Mouse (Mus musculus): ENCODE results near the gene Usp25. TPM values are rescaled to one million over a fixed set of nuclear protein-coding genes. Genes with fewer than 3 reads are reported as not detected.

Usp25 gene
- polyA plus RNA-seq, 1 experiment, result 29.7 TPM

- peaks cover 5% of the 10 kb centered on the region; the same call in 1 of the 2 replicates for H3K36me3 ChIP-seq (ENCODE audit: control insufficient read depth, insufficient read depth, low read length)
- 95% methylated on average over 7 of the region's 7 CpGs for WGBS
- no peaks in the 10 kb centered on the region for H3K27me3 ChIP-seq (ENCODE audit: control insufficient read depth, insufficient read depth, low read length)
- DNase-seq, result no peak
- no peak overlapping the region for H3K27ac ChIP-seq (ENCODE audit: control insufficient read depth, insufficient read depth, low read length)
- no peak overlapping the region for H3K4me3 ChIP-seq (ENCODE audit: control insufficient read depth, insufficient read depth, low read length)
- no peak for TF ChIP-seq POLR2A (IDR thresholded peaks at IDR 0.05; ENCODE audit: control insufficient read depth, extremely low read depth, insufficient read depth, low read length, poor library complexity)
- no peak for TF ChIP-seq CTCF (IDR thresholded peaks at IDR 0.05; ENCODE audit: borderline replicate concordance, control insufficient read depth, extremely low read depth, insufficient read depth, low read length, poor library complexity)
- peaks cover 14% of the 10 kb centered on the region for H3K4me1 ChIP-seq (replicated peaks; ENCODE audit: control insufficient read depth, insufficient read depth, low read length)
Measured at GRCm38 (mm10) chr16:77023627-77024379, 10.3 kb downstream of the Usp25 start.

DNA sequence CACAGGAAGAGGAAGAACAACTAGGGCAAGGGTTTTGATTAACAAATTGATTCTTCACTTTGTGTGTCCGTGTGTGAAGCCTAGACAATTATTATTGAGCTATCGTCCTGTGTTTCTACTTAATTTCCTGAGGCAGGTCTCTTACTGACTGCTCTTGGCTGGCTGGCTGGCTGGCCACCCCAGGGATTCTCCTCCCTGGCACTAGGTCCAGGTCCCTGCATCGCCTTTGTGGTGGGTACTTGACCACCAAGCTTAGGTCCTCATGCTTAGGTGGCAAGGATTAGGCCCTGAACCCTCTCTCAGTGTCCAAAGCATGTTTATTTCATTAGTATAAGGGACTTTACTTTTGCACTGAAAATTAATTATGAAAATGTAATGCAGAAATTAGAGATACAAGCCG lies 12.6 kb downstream of the Usp25 start:
- no peak overlapping the region for H3K27ac ChIP-seq (ENCODE audit: control insufficient read depth, insufficient read depth, low read length)
- WGBS, result 96% methylated on average over 4 of the region's 4 CpGs

DNA sequence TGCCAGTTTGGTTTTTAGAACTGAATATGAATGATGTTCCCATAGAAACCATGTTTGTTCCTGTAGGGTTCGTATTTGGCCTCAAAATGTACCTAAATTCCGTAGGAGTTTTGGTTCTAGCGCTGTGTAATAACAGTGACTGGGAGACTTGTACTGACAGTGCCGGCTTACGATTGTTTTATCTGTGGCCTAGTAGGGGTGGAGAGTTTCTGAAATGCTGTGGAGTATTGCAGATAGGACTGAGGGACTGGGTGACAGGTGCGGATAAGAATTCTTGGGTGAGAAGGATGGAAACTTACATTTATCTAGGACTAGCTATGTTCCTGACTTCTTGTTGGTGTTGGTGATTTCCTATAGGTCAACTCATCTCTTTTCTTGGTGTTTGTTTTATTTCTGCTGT lies 13.4 kb downstream of the Usp25 start:
- Histone ChIP-seq H3K4me1 (replicated peaks; ENCODE audit: control insufficient read depth, insufficient read depth, low read length) (peaks cover 8% of the 10 kb centered on the region), H3K27ac (ENCODE audit: control insufficient read depth, insufficient read depth, low read length) (no peak overlapping the region), H3K4me3 (ENCODE audit: control insufficient read depth, insufficient read depth, low read length) (no peak overlapping the region), H3K36me3 (ENCODE audit: control insufficient read depth, insufficient read depth, low read length) (peaks cover 5% of the 10 kb centered on the region; the same call in 1 of the 2 replicates), H3K27me3 (ENCODE audit: control insufficient read depth, insufficient read depth, low read length) (no peaks in the 10 kb centered on the region)
- DNase-seq, result no peak
- TF ChIP-seq POLR2A (IDR thresholded peaks at IDR 0.05; ENCODE audit: control insufficient read depth, extremely low read depth, insufficient read depth, low read length, poor library complexity), result no peak
- no peak for TF ChIP-seq CTCF (IDR thresholded peaks at IDR 0.05; ENCODE audit: borderline replicate concordance, control insufficient read depth, extremely low read depth, insufficient read depth, low read length, poor library complexity)
- 96% methylated on average over 6 of the region's 6 CpGs for WGBS

More for the DNA sequence above, 12.6 kb downstream of the Usp25 start:
- TF ChIP-seq POLR2A (IDR thresholded peaks at IDR 0.05; ENCODE audit: control insufficient read depth, extremely low read depth, insufficient read depth, low read length, poor library complexity) (no peak), CTCF (IDR thresholded peaks at IDR 0.05; ENCODE audit: borderline replicate concordance, control insufficient read depth, extremely low read depth, insufficient read depth, low read length, poor library complexity) (no peak)
- Histone ChIP-seq H3K4me3 (ENCODE audit: control insufficient read depth, insufficient read depth, low read length) (no peak overlapping the region), H3K4me1 (replicated peaks; ENCODE audit: control insufficient read depth, insufficient read depth, low read length) (peaks cover 8% of the 10 kb centered on the region), H3K36me3 (ENCODE audit: control insufficient read depth, insufficient read depth, low read length) (peaks cover 5% of the 10 kb centered on the region; the same call in 1 of the 2 replicates), H3K27me3 (ENCODE audit: control insufficient read depth, insufficient read depth, low read length) (no peaks in the 10 kb centered on the region)
- no peak for DNase-seq

DNA sequence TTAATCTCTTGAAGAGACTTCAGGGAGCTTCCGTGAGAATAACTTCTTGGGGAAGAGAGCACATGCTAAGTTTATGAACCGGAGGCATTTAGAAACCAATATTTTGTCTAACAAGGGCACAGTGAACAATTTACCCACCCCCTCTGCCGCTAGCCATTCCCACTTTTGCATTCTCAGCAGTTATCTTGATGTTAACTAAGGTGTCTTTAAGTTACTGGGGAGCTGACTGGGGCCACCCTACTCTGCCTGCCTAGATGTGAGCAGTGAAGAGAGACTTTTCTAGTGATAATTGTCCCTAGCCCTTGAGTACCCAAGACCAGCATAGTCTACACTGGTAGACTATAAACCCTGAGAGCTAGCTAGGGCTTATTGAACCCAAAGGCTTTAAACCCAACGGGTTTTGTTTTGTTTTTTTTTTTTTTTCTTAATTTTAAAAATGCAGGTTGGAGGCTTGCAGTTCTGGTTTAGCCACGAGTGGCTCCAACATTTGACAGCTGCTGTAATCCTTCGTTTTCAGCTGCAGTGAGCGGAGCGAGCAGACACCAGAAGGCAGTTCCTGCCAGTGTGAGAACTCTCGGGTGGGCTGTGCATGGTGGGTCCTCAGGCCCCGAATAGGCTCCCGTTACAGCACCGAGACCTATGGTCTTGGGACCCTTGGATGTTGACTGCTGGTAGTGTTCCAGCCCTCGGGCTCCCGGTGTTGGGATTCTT lies 14.6 kb downstream of the Usp25 start:
- H3K27ac ChIP-seq (ENCODE audit: control insufficient read depth, insufficient read depth, low read length), result no peak overlapping the region
- TF ChIP-seq POLR2A (IDR thresholded peaks at IDR 0.05; ENCODE audit: control insufficient read depth, extremely low read depth, insufficient read depth, low read length, poor library complexity) (no peak), CTCF (IDR thresholded peaks at IDR 0.05; ENCODE audit: borderline replicate concordance, control insufficient read depth, extremely low read depth, insufficient read depth, low read length, poor library complexity) (no peak)
- no peak overlapping the region for H3K4me3 ChIP-seq (ENCODE audit: control insufficient read depth, insufficient read depth, low read length)
- 60% methylated on average over 14 of the region's 14 CpGs for WGBS
- peaks cover 5% of the 10 kb centered on the region; the same call in 1 of the 2 replicates for H3K36me3 ChIP-seq (ENCODE audit: control insufficient read depth, insufficient read depth, low read length)
- DNase-seq, result no peak
- no peaks in the 10 kb centered on the region for H3K27me3 ChIP-seq (ENCODE audit: control insufficient read depth, insufficient read depth, low read length)
- H3K4me1 ChIP-seq (replicated peaks; ENCODE audit: control insufficient read depth, insufficient read depth, low read length), result peaks cover 8% of the 10 kb centered on the region

GRCm38 (mm10) chr16:77028687-77029417 lies 15.3 kb downstream of the Usp25 start:
- TF ChIP-seq POLR2A (IDR thresholded peaks at IDR 0.05; ENCODE audit: control insufficient read depth, extremely low read depth, insufficient read depth, low read length, poor library complexity), result no peak
- no peak for TF ChIP-seq CTCF (IDR thresholded peaks at IDR 0.05; ENCODE audit: borderline replicate concordance, control insufficient read depth, extremely low read depth, insufficient read depth, low read length, poor library complexity)
- WGBS, result 60% methylated on average over 10 of the region's 10 CpGs
- Histone ChIP-seq H3K27ac (ENCODE audit: control insufficient read depth, insufficient read depth, low read length) (no peak overlapping the region), H3K4me1 (replicated peaks; ENCODE audit: control insufficient read depth, insufficient read depth, low read length) (peaks cover 8% of the 10 kb centered on the region), H3K27me3 (ENCODE audit: control insufficient read depth, insufficient read depth, low read length) (no peaks in the 10 kb centered on the region), H3K4me3 (ENCODE audit: control insufficient read depth, insufficient read depth, low read length) (no peak overlapping the region), H3K36me3 (ENCODE audit: control insufficient read depth, insufficient read depth, low read length) (peaks cover 5% of the 10 kb centered on the region)
- DNase-seq, result no peak

DNA sequence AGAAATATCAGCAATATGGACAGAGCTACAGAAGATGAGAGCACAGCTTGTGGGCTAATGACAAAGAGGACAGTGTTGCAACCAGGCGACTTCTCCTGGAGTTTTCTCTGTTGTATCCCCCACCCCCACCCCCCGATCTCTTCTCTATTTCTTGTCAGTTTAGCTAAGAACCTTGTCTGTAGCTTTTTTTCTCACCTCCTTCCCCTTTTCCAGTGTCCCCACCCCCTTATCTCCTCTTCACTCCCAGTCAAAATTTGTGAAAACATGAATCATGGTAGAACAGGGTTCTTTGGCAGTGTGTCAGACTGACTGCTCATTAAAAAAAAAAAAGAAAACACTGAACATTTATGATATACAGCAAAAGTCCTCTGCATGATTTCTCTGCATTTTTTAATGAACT lies 16.9 kb downstream of the Usp25 start:
- H3K4me3 ChIP-seq (ENCODE audit: control insufficient read depth, insufficient read depth, low read length), result no peak overlapping the region
- TF ChIP-seq POLR2A (IDR thresholded peaks at IDR 0.05; ENCODE audit: control insufficient read depth, extremely low read depth, insufficient read depth, low read length, poor library complexity), result no peak
- no peak for TF ChIP-seq CTCF (IDR thresholded peaks at IDR 0.05; ENCODE audit: borderline replicate concordance, control insufficient read depth, extremely low read depth, insufficient read depth, low read length, poor library complexity)
- 69% methylated on average over 2 of the region's 2 CpGs for WGBS

More for the DNA sequence above, 16.9 kb downstream of the Usp25 start:
- Histone ChIP-seq H3K4me1 (replicated peaks; ENCODE audit: control insufficient read depth, insufficient read depth, low read length) (peaks cover 8% of the 10 kb centered on the region), H3K27me3 (ENCODE audit: control insufficient read depth, insufficient read depth, low read length) (no peaks in the 10 kb centered on the region), H3K36me3 (ENCODE audit: control insufficient read depth, insufficient read depth, low read length) (peaks cover 13% of the 10 kb centered on the region), H3K27ac (ENCODE audit: control insufficient read depth, insufficient read depth, low read length) (no peak overlapping the region)
- DNase-seq, result no peak

Data from thymus, adult 2 months (tissue).